Comparison of ENCODE assay signal across 8 mouse cellular contexts in genomic region chr4:58553631-58554358, GRCm38 (mm10). TPM values are rescaled to one million over a fixed set of nuclear protein-coding genes. Genes with fewer than 3 reads are reported as not detected.
DNase-seq lines count a peak whose midpoint lies in the region; ATAC-seq lines count a peak whose summit lies in the region.

Lpar1 (minus strand) TSS chr4:58553898.

- no peaks in the 10 kb centered on the region for H3K9me3 ChIP-seq in kidney, embryonic 16.5 days (ENCODE audit: low read length)
- no peaks in the 10 kb centered on the region for H3K9me3 ChIP-seq in embryonic facial prominence, embryonic 14.5 days (ENCODE audit: control insufficient read depth, low read length)
- no peaks in the 10 kb centered on the region for H3K9me3 ChIP-seq in hindbrain, embryonic 10.5 days
- H3K9me3 ChIP-seq in liver, embryonic 15.5 days (replicated peaks), result no peaks in the 10 kb centered on the region

- peak within 1 kb of the TSS; percentile 97 for H3K4me2 ChIP-seq in kidney, embryonic 16.5 days (replicated peaks; ENCODE audit: low read depth, low read length)
- H3K4me2 ChIP-seq in embryonic facial prominence, embryonic 14.5 days (ENCODE audit: low read depth, low read length), result peak within 1 kb of the TSS; percentile 92
- H3K4me2 ChIP-seq in liver, embryonic 15.5 days, result peak within 1 kb of the TSS; percentile 70

- 9% methylated on average over 19 of the region's 19 CpGs for WGBS in kidney, embryonic 16.5 days
- WGBS in embryonic facial prominence, embryonic 14.5 days, result 9% methylated on average over 11 of the region's 19 CpGs
- 3% methylated on average over 19 of the region's 19 CpGs for WGBS in hindbrain, embryonic 10.5 days
- WGBS in liver, embryonic 15.5 days (ENCODE audit: insufficient replicate concordance), result 9% methylated on average over 19 of the region's 19 CpGs

- H3K4me1 ChIP-seq in kidney, embryonic 16.5 days (ENCODE audit: insufficient read depth, low read length), result 0 out of 2 replicates have a peak, but pooled peaks cover 10% of the 10 kb centered on the region
- peaks cover 25% of the 10 kb centered on the region for H3K4me1 ChIP-seq in embryonic facial prominence, embryonic 14.5 days (ENCODE audit: control insufficient read depth, insufficient read depth, low read length)
- H3K4me1 ChIP-seq in hindbrain, embryonic 10.5 days (replicated peaks), result peaks cover 43% of the 10 kb centered on the region
- H3K4me1 ChIP-seq in liver, embryonic 15.5 days (replicated peaks), result peaks cover 5% of the 10 kb centered on the region

- no peak for DNase-seq in kidney, adult 11 months
- DNase-seq in NIH3T3 (ENCODE audit: low read depth), result peak; percentile 39
- peak; percentile 53 for DNase-seq in embryonic facial prominence, embryonic 14.5 days (ENCODE audit: low spot score)
- peak; percentile 68 for DNase-seq in hindbrain, embryonic 10.5 days (ENCODE audit: low spot score)
- peak; percentile 20 for DNase-seq in testis, postnatal 14 days (ENCODE audit: low spot score)
- DNase-seq in frontal cortex, postnatal 14 days (ENCODE audit: low spot score in 2 of 2), result no peak

- peak within 1 kb of the TSS; percentile 71 for H3K9ac ChIP-seq in kidney, embryonic 16.5 days (replicated peaks; ENCODE audit: low read length)
- H3K9ac ChIP-seq in embryonic facial prominence, embryonic 14.5 days (ENCODE audit: low read depth, low read length), result peak within 1 kb of the TSS; percentile 93
- no peak within 1 kb of the TSS; the same call in 1 of the 2 replicates for H3K9ac ChIP-seq in liver, embryonic 15.5 days

- H3K4me3 ChIP-seq in kidney, embryonic 16.5 days (ENCODE audit: low read length), result peak within 1 kb of the TSS; percentile 80
- H3K4me3 ChIP-seq in embryonic facial prominence, embryonic 14.5 days (ENCODE audit: low read depth, low read length), result peak within 1 kb of the TSS; percentile 87
- peak within 1 kb of the TSS; percentile 75 for H3K4me3 ChIP-seq in hindbrain, embryonic 10.5 days
- peak within 1 kb of the TSS; percentile 55 for H3K4me3 ChIP-seq in liver, embryonic 15.5 days (replicated peaks)

- H3K36me3 ChIP-seq in kidney, embryonic 16.5 days (ENCODE audit: insufficient read depth, low read length), result no peaks in the 10 kb centered on the region
- H3K36me3 ChIP-seq in embryonic facial prominence, embryonic 14.5 days (ENCODE audit: control insufficient read depth, insufficient read depth, low read length), result peaks cover 3% of the 10 kb centered on the region; the same call in 1 of the 2 replicates
- H3K36me3 ChIP-seq in hindbrain, embryonic 10.5 days, result no peaks in the 10 kb centered on the region
- H3K36me3 ChIP-seq in liver, embryonic 15.5 days (replicated peaks), result no peaks in the 10 kb centered on the region

- H3K27ac ChIP-seq in kidney, embryonic 16.5 days (ENCODE audit: low read length), result peak within 1 kb of the TSS; percentile 85
- peak within 1 kb of the TSS; percentile 97 for H3K27ac ChIP-seq in embryonic facial prominence, embryonic 14.5 days (replicated peaks; ENCODE audit: low read depth, low read length)
- H3K27ac ChIP-seq in hindbrain, embryonic 10.5 days, result peak within 1 kb of the TSS; percentile 90
- H3K27ac ChIP-seq in liver, embryonic 15.5 days (replicated peaks), result no peak within 1 kb of the TSS

- ATAC-seq in kidney, embryonic 16.5 days (ENCODE audit: low FRiP score, low TSS enrichment), result peak; percentile 60
- ATAC-seq in embryonic facial prominence, embryonic 14.5 days (ENCODE audit: low read depth), result peak; percentile 24
- ATAC-seq in liver, embryonic 15.5 days (ENCODE audit: insufficient read depth), result no peak

- no peaks in the 10 kb centered on the region for H3K27me3 ChIP-seq in kidney, embryonic 16.5 days (ENCODE audit: insufficient read depth, low read length)
- H3K27me3 ChIP-seq in embryonic facial prominence, embryonic 14.5 days (replicated peaks; ENCODE audit: control insufficient read depth, insufficient read depth, low read length), result no peaks in the 10 kb centered on the region
- peaks cover 7% of the 10 kb centered on the region; the same call in 1 of the 2 replicates for H3K27me3 ChIP-seq in hindbrain, embryonic 10.5 days (ENCODE audit: insufficient read depth, poor library complexity, severe bottlenecking)
- H3K27me3 ChIP-seq in liver, embryonic 15.5 days, result peaks cover 33% of the 10 kb centered on the region

RNA-seq across cellular contexts. Expression of gene Lpar1, which starts in this region (rescaled TPM):
- 36.2 and 37.0 TPM in 2 replicates for polyA plus RNA-seq in kidney, embryonic 16.5 days (2015; fragmentation: Nextera tagmentation; extraction: Ambion mirVana)
- 115 and 137 TPM in 2 replicates for polyA plus RNA-seq in embryonic facial prominence, embryonic 14.5 days (2014; fragmentation: Nextera tagmentation; extraction: Ambion mirVana)
- 46.1 and 58.2 TPM in 2 replicates for polyA plus RNA-seq in hindbrain, embryonic 10.5 days (2016; fragmentation: Nextera tagmentation; extraction: Ambion mirVana)
- 2.5 and 2.8 TPM in 2 replicates for polyA plus RNA-seq in liver, embryonic 15.5 days (2015; fragmentation: Nextera tagmentation; extraction: Ambion mirVana)

Comparison
In these comparisons a context has a peak if more than half of its experiments do, and no peak if none do; other contexts are left out.
1. DNase-seq: peak in NIH3T3 (single experiment), embryonic facial prominence, embryonic 14.5 days (single experiment), hindbrain, embryonic 10.5 days (single experiment) and testis, postnatal 14 days (single experiment); none in kidney, adult 11 months (single experiment) and frontal cortex, postnatal 14 days (0 of 2).
2. Peak in every context shown above with its lines, with median percentiles within 50 percentile points of each other: H3K4me2 ChIP-seq and H3K4me3 ChIP-seq.